9 mouse cellular contexts compared by ENCODE assay signal in genomic region chr4:100219026-100219425, GRCm38 (mm10).
DNase-seq lines count a peak whose midpoint lies in the region; ATAC-seq lines count a peak whose summit lies in the region.
"Had no signal": no experiment of that assay in that cellular context is flagged by ENCODE, and none has a peak within 500 bp of the region (broad histone marks: within the 10 kb centered on the region; RNA-seq: fewer than 3 reads in every experiment).

No protein-coding gene starts in this region.

- peak; percentile 89 for ATAC-seq in cerebellum, adult (ENCODE audit: insufficient number of reproducible peaks, low FRiP score, low TSS enrichment)

- intact Hi-C loops in heart, postnatal 10 days (cut with DNase I): loop anchor here (5.0 to 10.0 kb wide), 2 partner anchors 122 to 306 kb away; partner anchors contain the start of gene Ror1

- DNase-seq in heart, postnatal 4 days: peak; percentile 32
- DNase-seq in heart, postnatal 10 days: no peak
- DNase-seq in cerebellum, postnatal 14 days: peak; percentile 84 to 90
- DNase-seq in lung, postnatal 14 days: peak; percentile 49
- DNase-seq in layer of hippocampus, adult 9-11 months: no peak
- no peak for DNase-seq in liver
- no peak for DNase-seq in kidney, postnatal 36 days
- DNase-seq: adrenal gland, postnatal 14 days had no signal

Comparison
In these comparisons a context has a peak if more than half of its experiments do, and no peak if none do; other contexts are left out.
1. DNase-seq: peak in heart, postnatal 4 days (single experiment), cerebellum, postnatal 14 days (2 of 2) and lung, postnatal 14 days (single experiment); none in heart, postnatal 10 days (0 of 2), layer of hippocampus, adult 9-11 months (single experiment), liver (single experiment) and kidney, postnatal 36 days (0 of 2).